Mouse (Mus musculus) liver, embryonic 14.5 days (tissue): ENCODE measurements around the gene Sfmbt2.

Experiments used
- CTCF ChIP-seq: IDR thresholded peaks from 2 replicates; pipeline ENCODE4 v1.5.1; 2016; ENCODE audit warnings: antibody characterized with exemption, low read depth, control low read depth
- EP300 ChIP-seq: IDR thresholded peaks from 2 replicates; pipeline ENCODE4 v1.6.1; 2016; ENCODE audit warnings: antibody characterized with exemption, low read depth

DNA sequence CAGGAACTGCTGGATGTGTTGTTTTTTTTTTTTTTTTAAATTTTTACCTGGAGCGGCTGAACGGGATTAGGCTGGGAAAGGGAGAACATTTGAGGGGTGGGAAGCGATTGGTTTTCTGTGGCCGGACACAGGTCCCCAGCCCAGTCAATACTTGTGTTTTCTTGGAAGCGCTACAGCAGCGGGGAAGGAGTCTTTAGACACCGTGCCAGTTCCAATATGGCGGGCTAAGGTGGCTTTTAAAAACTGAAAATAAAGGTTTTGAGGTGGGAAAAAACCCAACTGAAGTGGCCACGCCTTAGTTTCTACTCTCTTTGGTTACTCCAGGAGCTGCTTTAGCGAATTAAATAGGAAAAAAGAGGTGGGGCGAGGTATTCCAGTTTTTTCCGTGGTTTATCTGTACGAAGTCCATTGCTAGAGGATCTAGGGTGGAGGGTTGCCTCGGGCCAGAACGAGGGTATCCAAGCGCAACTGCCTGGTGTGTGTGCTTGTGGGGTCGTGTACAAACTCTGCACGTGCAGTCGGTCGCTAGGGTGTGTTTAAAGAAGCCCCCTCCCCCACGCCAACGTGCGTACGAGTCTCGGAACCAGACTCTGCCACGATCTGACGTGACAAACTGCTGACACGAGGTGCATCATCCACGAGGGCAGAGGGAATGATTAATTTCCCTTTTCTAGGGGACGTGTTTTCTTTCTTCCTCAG, 3.3 kb downstream of the Sfmbt2 start:
- TF ChIP-seq CTCF (no peak), EP300 (no peak)
